Mouse (Mus musculus): ENCODE data around the gene Agpat4. TPM values are rescaled to one million over a fixed set of nuclear protein-coding genes. Genes with fewer than 3 reads are reported as not detected.

The Agpat4 gene
- polyA plus RNA-seq, 1 experiment from 2014 or later: 31.3 TPM

DNA sequence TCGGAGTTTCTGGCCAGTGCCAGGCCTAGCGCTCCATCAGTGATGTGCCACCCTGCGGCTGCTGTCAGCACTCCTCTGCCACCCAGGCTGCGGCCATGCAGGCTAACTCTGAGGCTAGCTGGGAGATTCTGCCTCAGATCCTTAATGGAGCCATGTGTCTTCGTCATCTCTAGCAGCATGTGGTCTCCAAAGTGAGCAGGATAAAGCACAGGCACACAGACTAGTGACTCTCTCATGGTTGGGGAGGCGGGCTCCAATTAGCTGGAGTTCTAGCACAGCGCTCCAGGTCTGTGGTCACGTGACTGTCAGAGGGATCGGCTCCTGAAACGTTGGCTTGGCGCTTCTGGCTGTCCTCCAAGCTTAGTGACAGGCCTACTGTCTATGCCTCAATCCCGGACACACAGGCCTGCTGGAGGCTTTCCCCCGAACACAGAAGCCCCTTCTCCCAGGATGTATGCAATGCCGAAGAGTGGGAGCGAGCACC is 85.0 kb downstream of the Agpat4 start:
- Histone ChIP-seq H3K4me3 (replicated peaks; ENCODE audit: low read depth, low read length) (no peak overlapping the region), H3K4me2 (ENCODE audit: low read length) (no peak overlapping the region), H3K9ac (replicated peaks; ENCODE audit: low read length) (no peak overlapping the region), H3K9me3 (ENCODE audit: control insufficient read depth, low read length) (no peaks in the 10 kb centered on the region), H3K27ac (replicated peaks; ENCODE audit: low read depth, low read length) (0 out of 2 replicates have a peak overlapping the region, but pooled peaks have one; percentile 17), H3K36me3 (ENCODE audit: control insufficient read depth, insufficient read depth, low read length) (peaks cover 7% of the 10 kb centered on the region; the same call in 1 of the 2 replicates), H3K4me1 (ENCODE audit: control insufficient read depth, insufficient read depth, low read length) (peaks cover 23% of the 10 kb centered on the region), H3K27me3 (ENCODE audit: control insufficient read depth, insufficient read depth, low read length) (no peaks in the 10 kb centered on the region)
- ATAC-seq (ENCODE audit: low FRiP score, low TSS enrichment) (peak; percentile 38), DNase-seq (peak; percentile 76)
- 61% methylated on average over 15 of the region's 15 CpGs for WGBS

DNA sequence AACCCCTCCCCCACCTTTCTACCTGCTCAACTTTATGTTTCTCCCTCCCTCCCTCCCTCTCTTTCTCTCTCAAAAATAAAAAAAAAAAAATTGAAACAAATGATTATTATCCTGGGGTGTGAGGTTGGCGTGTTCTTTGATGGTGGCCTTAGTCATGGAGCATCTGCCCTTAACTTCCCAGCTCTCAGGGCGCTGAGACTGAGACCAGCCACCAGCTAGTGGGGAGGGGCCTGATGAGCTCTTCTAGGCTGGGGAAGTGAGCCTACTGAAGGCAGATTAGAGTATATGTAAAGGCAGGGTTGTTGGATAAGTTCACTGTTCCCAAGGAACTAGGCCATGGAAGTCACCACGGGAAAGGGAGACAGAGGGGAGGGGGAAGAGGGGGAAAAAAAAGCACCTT is 85.7 kb downstream of the Agpat4 start:
- WGBS: 74% methylated on average over 3 of the region's 3 CpGs
- ATAC-seq (ENCODE audit: low FRiP score, low TSS enrichment) (no peak), DNase-seq (no peak)
- H3K27me3 ChIP-seq (ENCODE audit: control insufficient read depth, insufficient read depth, low read length): no peaks in the 10 kb centered on the region
- no peak overlapping the region for H3K4me2 ChIP-seq (ENCODE audit: low read length)
- H3K36me3 ChIP-seq (ENCODE audit: control insufficient read depth, insufficient read depth, low read length): 0 out of 2 replicates have a peak, but pooled peaks cover under 1% of the 10 kb centered on the region
- H3K27ac ChIP-seq (replicated peaks; ENCODE audit: low read depth, low read length): no peak overlapping the region
- no peak overlapping the region for H3K9ac ChIP-seq (replicated peaks; ENCODE audit: low read length)
- peaks cover 23% of the 10 kb centered on the region for H3K4me1 ChIP-seq (ENCODE audit: control insufficient read depth, insufficient read depth, low read length)
- no peaks in the 10 kb centered on the region for H3K9me3 ChIP-seq (ENCODE audit: control insufficient read depth, low read length)
- no peak overlapping the region for H3K4me3 ChIP-seq (replicated peaks; ENCODE audit: low read depth, low read length)

DNA sequence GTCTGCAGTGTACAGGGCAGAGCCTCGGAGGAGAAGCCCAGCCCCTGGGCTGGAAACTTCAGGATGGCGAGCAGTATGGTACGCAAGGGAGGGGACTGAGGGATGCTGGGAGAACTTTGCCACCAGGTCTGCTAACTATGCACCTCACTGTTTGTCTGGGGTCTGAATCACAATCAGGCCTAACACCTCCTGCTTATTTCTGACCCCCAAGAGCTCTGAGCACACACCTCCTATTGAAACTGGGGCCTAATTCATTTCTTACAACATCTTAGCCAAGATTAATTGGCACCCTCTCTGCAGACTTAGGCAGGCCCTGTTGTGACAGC is 86.1 kb downstream of the Agpat4 start:
- no peaks in the 10 kb centered on the region for H3K36me3 ChIP-seq (ENCODE audit: control insufficient read depth, insufficient read depth, low read length)
- DNase-seq (no peak), ATAC-seq (ENCODE audit: low FRiP score, low TSS enrichment) (no peak)
- no peaks in the 10 kb centered on the region for H3K27me3 ChIP-seq (ENCODE audit: control insufficient read depth, insufficient read depth, low read length)
- WGBS: 83% methylated on average over 3 of the region's 3 CpGs
- no peak overlapping the region for H3K9ac ChIP-seq (replicated peaks; ENCODE audit: low read length)
- no peak overlapping the region for H3K27ac ChIP-seq (replicated peaks; ENCODE audit: low read depth, low read length)
- H3K4me3 ChIP-seq (replicated peaks; ENCODE audit: low read depth, low read length): no peak overlapping the region
- H3K4me1 ChIP-seq (ENCODE audit: control insufficient read depth, insufficient read depth, low read length): peaks cover 23% of the 10 kb centered on the region
- no peak overlapping the region for H3K4me2 ChIP-seq (ENCODE audit: low read length)
- no peaks in the 10 kb centered on the region for H3K9me3 ChIP-seq (ENCODE audit: control insufficient read depth, low read length)

DNA sequence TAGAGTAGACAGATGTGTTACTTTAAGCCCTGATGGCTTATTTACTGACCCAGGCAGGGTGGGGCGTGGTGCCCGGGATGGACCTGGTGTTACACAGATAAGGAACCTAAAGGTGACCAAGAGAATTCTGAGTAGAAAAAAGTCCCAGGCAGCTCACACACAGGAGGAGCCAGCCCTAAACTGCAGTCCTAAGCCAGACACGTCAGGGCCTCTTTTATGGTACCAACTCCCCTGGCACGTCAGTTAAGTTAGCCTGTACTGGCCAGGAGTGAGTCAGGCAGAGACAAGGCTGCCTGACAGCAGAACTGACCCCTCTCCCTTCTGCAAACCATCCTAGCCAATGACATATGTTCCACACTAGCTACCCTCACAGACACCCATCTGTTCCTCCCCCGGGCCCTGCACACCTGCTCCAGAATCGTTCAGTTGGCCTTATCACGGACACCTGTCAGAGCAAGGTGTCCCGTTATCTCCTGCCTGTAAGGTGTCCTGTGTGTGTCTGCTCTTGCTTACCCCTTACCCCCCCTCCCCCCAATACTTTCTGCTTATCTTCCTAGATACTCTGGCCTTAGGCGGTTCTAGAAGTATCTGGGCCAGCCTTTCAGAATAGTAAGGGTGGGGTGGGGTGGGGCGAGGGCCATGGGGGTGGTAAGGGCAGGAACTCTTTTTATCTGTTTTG is 86.7 kb downstream of the Agpat4 start:
- H3K9ac ChIP-seq (replicated peaks; ENCODE audit: low read length): no peak overlapping the region
- no peaks in the 10 kb centered on the region for H3K27me3 ChIP-seq (ENCODE audit: control insufficient read depth, insufficient read depth, low read length)
- H3K9me3 ChIP-seq (ENCODE audit: control insufficient read depth, low read length): no peaks in the 10 kb centered on the region
- no peak overlapping the region for H3K4me2 ChIP-seq (ENCODE audit: low read length)
- ATAC-seq (ENCODE audit: low FRiP score, low TSS enrichment): no peak
- no peak overlapping the region for H3K27ac ChIP-seq (replicated peaks; ENCODE audit: low read depth, low read length)
- WGBS: 74% methylated on average over 10 of the region's 10 CpGs
- H3K36me3 ChIP-seq (ENCODE audit: control insufficient read depth, insufficient read depth, low read length): no peaks in the 10 kb centered on the region
- H3K4me1 ChIP-seq (ENCODE audit: control insufficient read depth, insufficient read depth, low read length): peaks cover 23% of the 10 kb centered on the region
- no peak for DNase-seq
- no peak overlapping the region for H3K4me3 ChIP-seq (replicated peaks; ENCODE audit: low read depth, low read length)

DNA sequence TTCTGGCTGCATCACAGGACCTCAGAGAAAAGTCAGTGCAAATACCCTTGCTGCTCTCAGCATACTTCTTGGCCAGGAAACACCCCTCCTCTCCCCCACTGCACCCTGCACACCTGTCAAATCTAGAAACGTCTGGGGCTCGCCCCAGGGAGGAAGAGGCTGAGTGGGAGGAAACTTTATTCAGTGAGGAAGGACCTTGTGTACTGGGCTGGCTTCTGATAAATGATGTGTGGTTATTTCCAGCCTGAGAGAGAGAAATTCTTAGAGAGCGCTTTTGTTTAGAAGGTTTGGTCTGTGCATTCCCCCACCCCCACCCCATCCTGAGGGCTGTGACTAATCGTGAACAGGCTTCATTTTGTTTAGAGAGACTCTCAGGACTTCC is 87.2 kb downstream of the Agpat4 start:
- no peak overlapping the region for H3K4me3 ChIP-seq (replicated peaks; ENCODE audit: low read depth, low read length)
- H3K9me3 ChIP-seq (ENCODE audit: control insufficient read depth, low read length): no peaks in the 10 kb centered on the region
- 31% methylated on average over 4 of the region's 4 CpGs for WGBS
- H3K4me1 ChIP-seq (ENCODE audit: control insufficient read depth, insufficient read depth, low read length): peaks cover 23% of the 10 kb centered on the region
- H3K9ac ChIP-seq (replicated peaks; ENCODE audit: low read length): no peak overlapping the region
- no peaks in the 10 kb centered on the region for H3K27me3 ChIP-seq (ENCODE audit: control insufficient read depth, insufficient read depth, low read length)
- H3K27ac ChIP-seq (replicated peaks; ENCODE audit: low read depth, low read length): peak overlapping the region; percentile 41; the same call in 1 of the 2 replicates
- ATAC-seq (ENCODE audit: low FRiP score, low TSS enrichment) (no peak), DNase-seq (no peak)
- no peaks in the 10 kb centered on the region for H3K36me3 ChIP-seq (ENCODE audit: control insufficient read depth, insufficient read depth, low read length)
- no peak overlapping the region for H3K4me2 ChIP-seq (ENCODE audit: low read length)

DNA sequence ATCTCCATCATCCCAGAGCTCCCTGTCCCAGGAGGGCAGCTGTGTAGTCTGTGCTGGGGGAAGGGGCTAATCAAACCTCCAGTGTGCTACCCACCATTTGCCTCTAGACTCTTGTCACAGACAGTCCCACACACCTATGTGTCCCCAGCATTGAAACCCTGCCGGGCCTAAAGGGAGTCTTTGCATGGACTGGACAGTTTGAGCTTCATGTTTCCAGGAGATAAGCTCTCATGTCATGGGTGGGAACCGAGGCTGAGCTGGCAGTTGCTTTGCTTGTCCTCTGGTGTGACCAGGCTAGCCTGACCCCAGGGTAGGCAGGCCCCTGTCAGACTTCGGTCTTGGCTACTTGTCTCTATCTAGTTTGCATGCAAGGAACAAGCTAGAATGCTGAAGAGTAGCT is 87.7 kb downstream of the Agpat4 start:
- no peaks in the 10 kb centered on the region for H3K9me3 ChIP-seq (ENCODE audit: control insufficient read depth, low read length)
- H3K27me3 ChIP-seq (ENCODE audit: control insufficient read depth, insufficient read depth, low read length): no peaks in the 10 kb centered on the region
- ATAC-seq (ENCODE audit: low FRiP score, low TSS enrichment): no peak
- no peak overlapping the region for H3K9ac ChIP-seq (replicated peaks; ENCODE audit: low read length)
- DNase-seq: no peak
- no peak overlapping the region for H3K4me2 ChIP-seq (ENCODE audit: low read length)
- peaks cover 23% of the 10 kb centered on the region for H3K4me1 ChIP-seq (ENCODE audit: control insufficient read depth, insufficient read depth, low read length)
- H3K27ac ChIP-seq (replicated peaks; ENCODE audit: low read depth, low read length): no peak overlapping the region
- 71% methylated on average over 3 of the region's 3 CpGs for WGBS
- H3K4me3 ChIP-seq (replicated peaks; ENCODE audit: low read depth, low read length): no peak overlapping the region
- 0 out of 2 replicates have a peak, but pooled peaks cover 4% of the 10 kb centered on the region for H3K36me3 ChIP-seq (ENCODE audit: control insufficient read depth, insufficient read depth, low read length)

DNA sequence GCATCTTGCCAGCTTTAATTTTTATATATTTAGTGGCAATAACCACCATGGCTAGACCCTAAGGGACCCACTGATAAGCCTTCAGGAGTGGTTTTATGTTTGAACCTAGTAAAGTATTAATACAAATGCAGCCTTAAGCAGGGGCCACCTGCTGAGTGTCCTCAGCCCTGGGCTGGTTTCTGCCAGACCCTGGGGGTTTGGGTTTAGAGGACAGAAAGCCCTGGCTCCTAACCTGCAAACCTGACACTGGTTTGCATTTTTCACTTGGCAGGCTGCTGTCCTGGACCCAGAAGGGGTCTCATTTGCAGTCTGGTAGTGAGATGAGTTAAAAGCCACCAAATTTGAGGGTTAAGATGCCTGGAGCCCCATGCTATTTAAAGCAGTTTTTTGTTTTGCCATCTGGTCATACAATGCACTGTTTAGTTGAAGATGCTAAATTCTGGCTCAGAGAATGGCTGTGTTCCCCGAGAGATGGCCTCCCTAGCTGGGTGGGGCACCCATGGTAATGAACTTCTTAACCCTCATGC is 88.6 kb downstream of the Agpat4 start:
- peaks cover 8% of the 10 kb centered on the region; the same call in 1 of the 2 replicates for H3K36me3 ChIP-seq (ENCODE audit: control insufficient read depth, insufficient read depth, low read length)
- WGBS: 25% methylated on average over 1 of the region's 1 CpGs
- no peaks in the 10 kb centered on the region for H3K27me3 ChIP-seq (ENCODE audit: control insufficient read depth, insufficient read depth, low read length)
- no peak overlapping the region for H3K4me2 ChIP-seq (ENCODE audit: low read length)
- peaks cover 23% of the 10 kb centered on the region for H3K4me1 ChIP-seq (ENCODE audit: control insufficient read depth, insufficient read depth, low read length)
- DNase-seq: no peak
- H3K9ac ChIP-seq (replicated peaks; ENCODE audit: low read length): no peak overlapping the region
- H3K9me3 ChIP-seq (ENCODE audit: control insufficient read depth, low read length): no peaks in the 10 kb centered on the region
- ATAC-seq (ENCODE audit: low FRiP score, low TSS enrichment): no peak
- H3K27ac ChIP-seq (replicated peaks; ENCODE audit: low read depth, low read length): no peak overlapping the region
- H3K4me3 ChIP-seq (replicated peaks; ENCODE audit: low read depth, low read length): no peak overlapping the region

DNA sequence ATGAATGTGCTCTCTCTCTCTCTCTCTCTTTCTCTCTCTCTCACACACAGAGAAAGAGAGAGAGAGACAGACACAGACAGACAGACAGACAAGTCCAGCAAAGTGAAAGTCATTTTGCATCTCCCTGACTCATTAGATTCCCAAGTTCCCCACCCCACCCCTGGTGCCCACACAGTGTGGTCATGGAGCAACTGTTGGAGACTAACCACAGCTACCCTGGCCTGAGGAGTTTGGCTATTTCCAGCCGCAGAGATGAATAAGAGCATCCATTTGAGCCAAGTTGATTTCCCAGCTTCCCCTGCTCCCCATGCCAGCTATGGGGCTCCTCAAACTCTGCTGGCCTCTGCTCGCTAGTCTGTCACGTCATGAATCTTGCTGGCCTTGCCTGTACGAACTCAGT is 91.0 kb downstream of the Agpat4 start:
- Histone ChIP-seq H3K27ac (replicated peaks; ENCODE audit: low read depth, low read length) (no peak overlapping the region), H3K9ac (replicated peaks; ENCODE audit: low read length) (no peak overlapping the region), H3K4me2 (ENCODE audit: low read length) (no peak overlapping the region), H3K9me3 (ENCODE audit: control insufficient read depth, low read length) (no peaks in the 10 kb centered on the region), H3K27me3 (ENCODE audit: control insufficient read depth, insufficient read depth, low read length) (no peaks in the 10 kb centered on the region), H3K4me3 (replicated peaks; ENCODE audit: low read depth, low read length) (no peak overlapping the region), H3K4me1 (ENCODE audit: control insufficient read depth, insufficient read depth, low read length) (peaks cover 23% of the 10 kb centered on the region), H3K36me3 (ENCODE audit: control insufficient read depth, insufficient read depth, low read length) (peaks cover 27% of the 10 kb centered on the region)
- DNase-seq: no peak
- WGBS: 88% methylated on average over 4 of the region's 4 CpGs
- ATAC-seq (ENCODE audit: low FRiP score, low TSS enrichment): no peak

DNA sequence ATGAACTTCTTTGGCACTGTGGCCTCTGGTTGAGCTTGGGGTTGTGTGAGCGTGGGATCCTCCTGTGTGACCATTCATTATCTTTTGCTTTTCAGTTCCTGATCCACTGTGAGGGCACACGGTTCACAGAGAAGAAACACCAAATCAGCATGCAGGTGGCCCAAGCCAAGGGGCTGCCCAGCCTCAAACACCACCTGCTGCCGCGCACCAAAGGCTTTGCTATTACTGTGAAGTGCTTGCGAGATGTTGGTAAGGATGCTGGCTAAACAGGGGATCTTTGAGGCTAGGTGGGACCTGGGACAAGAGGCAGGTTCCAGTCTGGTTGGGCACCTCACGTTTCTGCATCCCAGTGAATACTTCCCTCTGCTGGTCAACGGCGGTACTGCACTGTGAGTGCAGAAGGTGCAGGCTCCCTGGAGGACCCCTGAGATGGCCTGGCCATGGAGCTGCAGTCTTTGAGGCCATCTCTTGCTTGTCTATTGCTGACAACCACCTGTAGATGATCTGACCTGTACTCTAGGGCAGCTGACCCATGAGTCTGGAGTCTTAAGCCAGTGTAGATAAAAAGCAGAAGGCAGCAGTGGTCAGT is 92.1 kb downstream of the Agpat4 start:
- Histone ChIP-seq H3K27ac (replicated peaks; ENCODE audit: low read depth, low read length) (no peak overlapping the region), H3K4me2 (ENCODE audit: low read length) (no peak overlapping the region), H3K4me1 (ENCODE audit: control insufficient read depth, insufficient read depth, low read length) (peaks cover 17% of the 10 kb centered on the region), H3K9ac (replicated peaks; ENCODE audit: low read length) (no peak overlapping the region), H3K4me3 (replicated peaks; ENCODE audit: low read depth, low read length) (no peak overlapping the region), H3K27me3 (ENCODE audit: control insufficient read depth, insufficient read depth, low read length) (no peaks in the 10 kb centered on the region), H3K9me3 (ENCODE audit: control insufficient read depth, low read length) (no peaks in the 10 kb centered on the region), H3K36me3 (ENCODE audit: control insufficient read depth, insufficient read depth, low read length) (peaks cover 38% of the 10 kb centered on the region)
- ATAC-seq (ENCODE audit: low FRiP score, low TSS enrichment): peak; percentile 29; the same call in 1 of the 2 replicates
- peak; percentile 91 for DNase-seq
- 36% methylated on average over 8 of the region's 8 CpGs for WGBS
